Mouse (Mus musculus) myocyte (in vitro differentiated cells): ENCODE measurements around the gene Tma7. TPM values are rescaled to one million over a fixed set of nuclear protein-coding genes. Genes with fewer than 3 reads are reported as not detected.

Experiments
- H3K27me3 ChIP-seq: one replicate; pipeline ENCODE4 v1.6.1; 2011; ENCODE audit not compliant: control insufficient read depth, insufficient read depth, insufficient read length
- H3K36me3 ChIP-seq: one replicate; pipeline ENCODE4 v1.6.1; 2011; ENCODE audit not compliant: control insufficient read depth, insufficient read depth
- H3K4me2 ChIP-seq: one replicate; pipeline ENCODE4 v1.6.1; 2011; ENCODE audit warnings: low read depth, control low read depth
- H3K4me3 ChIP-seq: one replicate; pipeline ENCODE4 v1.5.1; 2011; ENCODE audit warnings: mild to moderate bottlenecking, control low read depth, moderate library complexity
- H3K79me2 ChIP-seq: one replicate; pipeline ENCODE4 v1.6.1; 2011; ENCODE audit not compliant: control insufficient read depth, insufficient read depth
- H3ac ChIP-seq: one replicate; pipeline ENCODE4 v1.6.1; 2011; ENCODE audit not compliant: control insufficient read depth, insufficient read length
- CEBPB ChIP-seq: IDR thresholded peaks from 2 replicates; pipeline ENCODE4 v1.6.1; 2011; ENCODE audit warnings: mild to moderate bottlenecking, moderate library complexity; ENCODE audit not compliant: poor library complexity, insufficient read depth, severe bottlenecking
- E2F4 ChIP-seq: IDR thresholded peaks from one replicate; pipeline ENCODE4 v1.6.1; 2011; ENCODE audit warnings: mild to moderate bottlenecking, control low read depth, moderate library complexity; ENCODE audit not compliant: insufficient read depth
- MAX ChIP-seq: IDR thresholded peaks from one replicate; pipeline ENCODE4 v1.6.1; 2011; ENCODE audit warnings: low read depth, mild to moderate bottlenecking, control low read depth
- MYOD1 ChIP-seq, 3 experiments: IDR thresholded peaks; one replicate each; pipeline ENCODE4 v1.6.1; 2011; ENCODE audit warnings: control low read depth in 2 of 3, low read depth in 2 of 3, mild to moderate bottlenecking in 2 of 3, moderate library complexity in 1 of 3; ENCODE audit not compliant: insufficient read length in 2 of 3, control insufficient read depth in 1 of 3
- MYOG ChIP-seq, 3 experiments: IDR thresholded peaks; one replicate each; pipeline ENCODE4 v1.6.1; 2011; ENCODE audit warnings: control low read depth in 2 of 3, low read depth in 2 of 3, mild to moderate bottlenecking in 2 of 3; ENCODE audit not compliant: insufficient read length in 2 of 3, control insufficient read depth in 1 of 3, insufficient read depth in 1 of 3
- POLR2A ChIP-seq: IDR thresholded peaks from one replicate; pipeline ENCODE4 v1.6.1; 2011; ENCODE audit warnings: low read depth, mild to moderate bottlenecking, control low read depth, moderate library complexity; ENCODE audit not compliant: insufficient read length
- POLR2AphosphoS2 ChIP-seq: IDR thresholded peaks from one replicate; pipeline ENCODE4 v1.6.1; 2011; ENCODE audit warnings: low read depth, control low read depth; ENCODE audit not compliant: insufficient read length
- REST ChIP-seq: IDR thresholded peaks from one replicate; pipeline ENCODE4 v1.6.1; 2011; ENCODE audit warnings: mild to moderate bottlenecking, control low read depth, moderate library complexity; ENCODE audit not compliant: insufficient read depth, insufficient read length
- SRF ChIP-seq: IDR thresholded peaks from one replicate; pipeline ENCODE4 v1.6.1; 2011; ENCODE audit warnings: low read depth; ENCODE audit not compliant: control insufficient read depth, insufficient read length
- TCF12 ChIP-seq: IDR thresholded peaks from one replicate; pipeline ENCODE4 v1.6.1; 2011; ENCODE audit warnings: mild to moderate bottlenecking, control low read depth; ENCODE audit not compliant: poor library complexity, insufficient read depth, severe bottlenecking
- TCF3 ChIP-seq: IDR thresholded peaks from one replicate; pipeline ENCODE4 v1.6.1; 2011; ENCODE audit warnings: low read depth, control low read depth; ENCODE audit not compliant: insufficient read length
- USF1 ChIP-seq: IDR thresholded peaks from one replicate; pipeline ENCODE4 v1.6.1; 2011; ENCODE audit warnings: low read depth, mild to moderate bottlenecking, control low read depth, moderate library complexity
- polyA plus RNA-seq: library from polyadenylated mRNA; unstranded; fragments of >200 nt; fragmentation: generic; extraction: Trizol; gene quantifications from one replicate; pipeline ENCODE4 v1.2.1, GENCODE M21; 2012; ENCODE audit warnings: missing spikeins

Tma7 gene
- 271 TPM for polyA plus RNA-seq

DNA sequence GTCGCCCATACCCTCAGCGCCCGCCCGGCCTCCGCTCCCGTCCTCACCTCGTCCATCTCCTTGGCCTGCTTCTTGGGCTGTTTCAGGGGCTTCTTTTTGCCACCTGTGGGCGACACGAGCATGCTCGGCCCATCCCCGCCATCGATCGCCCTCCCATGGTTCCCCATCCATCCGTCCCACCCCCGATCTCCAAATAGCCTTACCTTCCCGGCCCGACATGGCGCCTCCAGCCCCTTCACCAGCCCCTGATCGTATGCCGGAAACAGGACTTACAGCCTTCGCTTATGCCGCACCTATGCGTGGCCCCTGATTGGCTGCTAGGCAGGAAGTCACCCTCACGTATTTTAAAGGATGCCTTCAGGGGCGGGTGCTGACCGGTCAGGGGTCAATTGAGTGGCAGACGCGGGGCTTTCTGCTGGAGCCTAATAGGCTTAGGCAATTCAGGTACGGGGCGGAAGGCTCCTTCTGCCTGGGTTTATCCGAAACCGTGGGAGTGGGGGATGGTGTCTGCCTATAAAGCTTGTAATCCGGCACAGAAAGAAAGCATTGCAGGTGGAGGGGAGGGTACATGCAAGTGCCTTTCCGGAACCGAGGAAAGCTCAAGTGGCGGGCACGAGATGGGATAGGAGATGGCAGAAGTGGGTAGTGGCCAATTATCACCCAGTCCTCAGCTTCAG, at the start of gene Tma7, which contains the start of gene Ccdc51:
TSS of gene Tma7 (minus strand) at position 464 of the 677 bp plus-strand sequence.
TSS of gene Ccdc51 (plus strand) at position 370 of the 677 bp plus-strand sequence.
- H3K4me2 ChIP-seq: peak within 1 kb of the TSS; percentile 95
- no peaks in the 10 kb centered on the region for H3K27me3 ChIP-seq
- peak within 1 kb of the TSS; percentile 90 for H3K4me3 ChIP-seq
- H3K36me3 ChIP-seq: peaks cover 5% of the 10 kb centered on the region
- no peak for TF ChIP-seq CEBPB
- TF ChIP-seq POLR2AphosphoS2: peak; percentile 76
- TF ChIP-seq POLR2A: peak; percentile 83
- H3K79me2 ChIP-seq: peaks cover 34% of the 10 kb centered on the region
- H3ac ChIP-seq: peak within 1 kb of the TSS; percentile 22

DNA sequence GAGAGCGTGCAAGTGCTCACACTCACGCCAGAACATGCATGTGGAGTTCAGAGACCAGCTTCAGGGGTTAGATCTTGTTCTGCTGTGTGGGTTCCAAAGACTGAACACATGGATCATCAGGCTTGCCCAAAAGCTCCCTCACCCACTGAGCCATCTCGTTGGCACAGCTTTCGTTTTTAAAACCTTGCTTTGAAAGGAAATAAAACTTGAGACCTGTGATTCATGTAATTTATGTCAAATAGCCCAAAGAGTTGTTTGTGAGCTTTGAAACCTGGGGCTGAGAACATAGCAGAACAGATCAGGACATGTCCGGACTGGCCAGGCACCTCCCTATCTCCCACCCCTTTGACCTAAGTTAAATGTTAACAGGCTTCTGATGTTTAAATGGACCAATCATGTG, 47.7 kb upstream of the Tma7 start:
- H3ac ChIP-seq: no peak overlapping the region
- H3K36me3 ChIP-seq: no peaks in the 10 kb centered on the region
- H3K4me2 ChIP-seq: no peak overlapping the region
- TF ChIP-seq TCF12: no peak
- no peak for TF ChIP-seq MYOD1 (IDR thresholded peaks at IDR 0.05; ENCODE audit: control insufficient read depth in 1 of 3, insufficient read length in 2 of 3, low read depth in 2 of 3)
- no peak for TF ChIP-seq POLR2AphosphoS2
- no peak for TF ChIP-seq SRF
- no peak for TF ChIP-seq CEBPB
- TF ChIP-seq REST: no peak
- no peak for TF ChIP-seq MAX
- no peaks in the 10 kb centered on the region for H3K79me2 ChIP-seq
- H3K27me3 ChIP-seq: no peaks in the 10 kb centered on the region
- no peak overlapping the region for H3K4me3 ChIP-seq

DNA sequence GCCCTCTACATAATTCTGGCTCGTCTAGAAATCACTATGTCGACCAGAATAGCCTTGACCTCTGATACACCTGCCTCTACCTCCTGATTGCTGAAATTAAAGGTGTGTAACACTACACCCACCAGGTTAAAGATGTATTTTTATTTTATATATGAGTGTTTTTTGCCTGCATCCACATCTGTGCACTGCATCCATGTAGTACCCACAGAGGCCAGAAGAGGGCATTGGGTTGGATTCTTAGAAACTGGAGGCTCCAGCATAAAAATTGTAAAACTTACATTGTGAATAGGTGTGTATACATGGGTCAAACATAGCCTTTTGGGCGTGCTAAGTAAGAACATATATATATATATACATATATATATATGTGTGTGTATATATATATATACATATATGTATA, 45.8 kb upstream of the Tma7 start:
- no peak overlapping the region for H3K4me3 ChIP-seq
- H3K4me2 ChIP-seq: no peak overlapping the region
- no peaks in the 10 kb centered on the region for H3K79me2 ChIP-seq
- no peak overlapping the region for H3ac ChIP-seq
- no peaks in the 10 kb centered on the region for H3K36me3 ChIP-seq
- TF ChIP-seq SRF: no peak
- TF ChIP-seq POLR2AphosphoS2: no peak
- no peak for TF ChIP-seq TCF3
- TF ChIP-seq CEBPB: no peak
- no peak for TF ChIP-seq REST
- TF ChIP-seq TCF12: no peak
- no peaks in the 10 kb centered on the region for H3K27me3 ChIP-seq

DNA sequence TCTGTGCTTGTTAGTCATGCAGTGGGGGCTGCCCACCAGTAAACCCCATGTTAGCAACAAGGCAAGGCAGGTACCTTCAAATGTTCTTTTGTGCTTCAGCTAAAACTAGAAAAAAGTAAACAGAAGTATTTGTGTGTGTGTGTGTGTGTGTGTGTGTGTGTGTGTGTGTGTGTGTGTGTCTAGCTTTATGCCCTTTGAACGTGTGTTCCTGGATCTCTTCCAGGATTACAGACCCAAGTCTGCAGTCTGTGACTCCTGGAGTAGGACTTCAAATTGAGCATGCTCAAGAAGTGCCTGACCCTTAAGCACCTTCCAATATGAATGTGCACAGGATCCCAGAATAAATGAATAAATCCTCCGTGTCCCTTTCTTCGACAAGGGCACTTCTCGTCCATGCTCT, 44.7 kb upstream of the Tma7 start:
- Histone ChIP-seq H3K79me2 (no peaks in the 10 kb centered on the region), H3K4me3 (no peak overlapping the region), H3K4me2 (no peak overlapping the region), H3ac (no peak overlapping the region), H3K27me3 (no peaks in the 10 kb centered on the region), H3K36me3 (no peaks in the 10 kb centered on the region)
- TF ChIP-seq CEBPB (no peak), E2F4 (no peak)

DNA sequence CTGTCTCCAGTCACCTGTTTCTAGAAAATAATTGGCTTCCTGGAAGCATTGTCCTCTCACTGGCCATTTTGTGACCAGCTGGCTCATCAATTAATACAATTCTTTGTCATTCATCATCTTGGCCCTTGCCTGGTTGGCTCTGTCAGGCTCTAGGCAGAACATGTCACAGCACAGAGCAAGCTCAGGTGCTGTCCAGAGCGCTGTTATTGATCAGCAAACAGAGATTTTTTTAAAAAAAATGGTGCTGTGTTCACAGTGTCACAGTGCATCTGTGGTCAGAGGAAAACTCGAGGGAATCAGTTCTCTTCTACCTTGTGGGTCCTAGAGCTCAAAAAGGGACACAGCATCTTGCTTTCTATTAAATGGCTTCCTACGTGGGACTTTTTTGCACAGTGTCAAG, 43.1 kb upstream of the Tma7 start:
- no peaks in the 10 kb centered on the region for H3K36me3 ChIP-seq
- no peaks in the 10 kb centered on the region for H3K27me3 ChIP-seq
- no peak overlapping the region for H3K4me3 ChIP-seq
- no peak overlapping the region for H3ac ChIP-seq
- H3K4me2 ChIP-seq: no peak overlapping the region
- no peaks in the 10 kb centered on the region for H3K79me2 ChIP-seq
- no peak for TF ChIP-seq MYOG (IDR thresholded peaks at IDR 0.05; ENCODE audit: control insufficient read depth in 1 of 3, insufficient read depth in 1 of 3, insufficient read length in 2 of 3, low read depth in 2 of 3)
- no peak for TF ChIP-seq TCF12
- no peak for TF ChIP-seq CEBPB
- TF ChIP-seq SRF: no peak
- no peak for TF ChIP-seq USF1
- no peak for TF ChIP-seq MYOD1 (IDR thresholded peaks at IDR 0.05; ENCODE audit: control insufficient read depth in 1 of 3, insufficient read length in 2 of 3, low read depth in 2 of 3)
- no peak for TF ChIP-seq REST
- no peak for TF ChIP-seq MAX
- TF ChIP-seq TCF3: no peak
- no peak for TF ChIP-seq E2F4
- no peak for TF ChIP-seq POLR2AphosphoS2
- no peak for TF ChIP-seq POLR2A

DNA sequence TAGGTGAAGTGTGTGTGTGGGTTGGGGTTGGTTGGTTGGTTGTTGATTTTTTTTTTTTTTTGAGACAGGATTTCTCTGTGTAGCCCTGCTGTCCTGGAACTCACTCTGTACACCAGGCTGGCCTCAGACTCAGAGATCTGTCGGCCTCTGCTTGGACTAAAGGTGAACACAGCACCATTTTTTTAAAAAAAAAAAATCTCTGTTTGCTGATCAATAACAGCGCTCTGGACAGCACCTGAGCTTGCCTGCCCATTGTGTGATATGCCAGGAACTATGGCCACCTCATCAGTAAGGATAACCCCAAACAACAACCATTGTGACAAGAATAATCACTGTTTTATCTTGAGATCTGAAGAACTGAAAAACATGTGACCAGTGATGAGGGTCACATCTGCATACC, 42.7 kb upstream of the Tma7 start:
- Histone ChIP-seq H3K4me2 (no peak overlapping the region), H3K27me3 (no peaks in the 10 kb centered on the region), H3ac (no peak overlapping the region), H3K4me3 (no peak overlapping the region), H3K79me2 (no peaks in the 10 kb centered on the region), H3K36me3 (no peaks in the 10 kb centered on the region)
- TF ChIP-seq USF1 (no peak), POLR2A (no peak), MYOG (IDR thresholded peaks at IDR 0.05; ENCODE audit: control insufficient read depth in 1 of 3, insufficient read depth in 1 of 3, insufficient read length in 2 of 3, low read depth in 2 of 3) (no peak), MAX (no peak), CEBPB (no peak), E2F4 (no peak), SRF (no peak), TCF12 (no peak), TCF3 (no peak), POLR2AphosphoS2 (no peak), REST (no peak), MYOD1 (IDR thresholded peaks at IDR 0.05; ENCODE audit: control insufficient read depth in 1 of 3, insufficient read length in 2 of 3, low read depth in 2 of 3) (no peak)
